Mouse (Mus musculus): ENCODE measurements at regions not wholly inside any gene's neighbourhood (a gene's known extent, or its start where the extent isn't known, plus 50 kb on each side); places are given as distances from the start of the nearest gene placed in this dataset.

DNA sequence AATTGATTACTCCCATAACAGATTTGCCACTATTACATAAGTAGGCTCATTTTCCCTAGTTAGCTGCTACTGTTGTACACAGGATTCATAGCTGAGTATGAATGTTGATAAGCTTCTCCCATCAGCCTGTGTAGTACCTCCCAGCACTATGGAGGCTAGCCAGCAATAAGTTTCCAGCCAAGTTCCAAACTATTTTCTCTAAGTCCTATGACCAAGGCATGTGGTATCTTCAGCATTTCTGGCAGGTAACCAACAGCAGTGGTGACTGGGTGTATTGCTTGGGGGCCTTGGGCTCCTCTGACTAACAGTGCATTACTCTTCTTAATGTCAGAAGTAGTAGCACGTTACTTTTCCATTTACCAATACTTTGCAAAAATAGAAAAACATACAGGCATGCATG is 1841.8 kb upstream of the Lrrc6 start:
- TF ChIP-seq CTCF (IDR thresholded peaks at IDR 0.05; ENCODE audit: control insufficient read depth, insufficient read depth, low read length) (no peak), POLR2A (IDR thresholded peaks at IDR 0.05; ENCODE audit: borderline replicate concordance, control insufficient read depth, low read depth, low read length) (no peak)

All from bone marrow, adult 2 months (tissue).